Mouse (Mus musculus): ENCODE measurements around the gene Cdh26. TPM values are rescaled to one million over a fixed set of nuclear protein-coding genes. Genes with fewer than 3 reads are reported as not detected.
A peak's percentile ranks its signal among the peaks of the same experiment; 100 is the strongest.

Gene Cdh26
- polyA plus RNA-seq, 1 experiment from 2014 or later: 0.12 TPM

DNA sequence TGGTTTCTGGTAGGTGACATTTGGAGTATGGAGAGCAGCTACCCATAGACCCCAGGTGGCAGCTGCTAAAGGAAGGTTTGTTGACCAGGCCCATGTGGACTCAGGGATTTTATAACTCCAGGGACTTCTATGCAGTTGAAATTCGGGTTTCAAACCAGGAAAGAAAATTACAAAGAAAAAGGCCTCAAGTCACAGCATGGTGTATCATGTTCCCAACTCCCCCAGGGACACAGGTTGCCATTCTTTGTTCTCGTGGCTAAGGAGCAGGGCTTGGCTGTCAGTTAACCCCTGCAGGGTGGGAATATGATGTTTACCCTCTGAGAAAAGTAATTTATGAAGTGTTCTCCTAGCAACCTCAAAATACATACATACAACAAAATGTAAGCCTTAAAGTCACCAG lies 19.9 kb downstream of the Cdh26 start:
- WGBS: 14% methylated on average over 2 of the region's 2 CpGs
- H3K36me3 ChIP-seq: no peaks in the 10 kb centered on the region
- no peak overlapping the region for H3K4me2 ChIP-seq
- no peak overlapping the region for H3K4me3 ChIP-seq
- ATAC-seq (ENCODE audit: low FRiP score, low read depth): no peak
- H3K9me3 ChIP-seq: no peaks in the 10 kb centered on the region
- no peak overlapping the region for H3K9ac ChIP-seq
- peaks cover 12% of the 10 kb centered on the region for H3K4me1 ChIP-seq (replicated peaks)
- no peaks in the 10 kb centered on the region for H3K27me3 ChIP-seq
- H3K27ac ChIP-seq (replicated peaks): no peak overlapping the region

DNA sequence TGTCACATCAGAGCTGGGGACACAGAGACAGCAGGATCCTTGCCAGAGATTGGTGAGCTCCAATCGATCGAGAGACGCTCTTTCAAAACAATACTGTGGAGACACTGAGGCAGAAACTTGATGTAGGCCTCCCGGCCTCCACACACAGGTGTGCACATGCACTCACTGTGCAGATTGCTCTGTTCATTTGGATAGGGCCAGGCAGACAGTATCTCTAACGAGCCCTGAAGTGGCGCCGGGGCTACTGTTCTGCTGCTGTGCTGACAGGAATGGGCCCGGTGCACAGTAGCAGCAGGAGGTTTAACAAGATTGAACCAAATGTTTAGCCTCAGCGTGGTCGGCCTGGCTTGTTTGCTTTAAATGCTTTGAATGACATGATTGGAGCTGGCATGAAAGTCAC lies 20.6 kb downstream of the Cdh26 start:
- Histone ChIP-seq H3K27me3 (no peaks in the 10 kb centered on the region), H3K4me1 (replicated peaks) (peaks cover 16% of the 10 kb centered on the region), H3K9ac (no peak overlapping the region), H3K9me3 (no peaks in the 10 kb centered on the region), H3K27ac (replicated peaks) (no peak overlapping the region), H3K4me2 (no peak overlapping the region), H3K4me3 (no peak overlapping the region), H3K36me3 (no peaks in the 10 kb centered on the region)
- no peak for ATAC-seq (ENCODE audit: low FRiP score, low read depth)
- WGBS: 70% methylated on average over 10 of the region's 10 CpGs

DNA sequence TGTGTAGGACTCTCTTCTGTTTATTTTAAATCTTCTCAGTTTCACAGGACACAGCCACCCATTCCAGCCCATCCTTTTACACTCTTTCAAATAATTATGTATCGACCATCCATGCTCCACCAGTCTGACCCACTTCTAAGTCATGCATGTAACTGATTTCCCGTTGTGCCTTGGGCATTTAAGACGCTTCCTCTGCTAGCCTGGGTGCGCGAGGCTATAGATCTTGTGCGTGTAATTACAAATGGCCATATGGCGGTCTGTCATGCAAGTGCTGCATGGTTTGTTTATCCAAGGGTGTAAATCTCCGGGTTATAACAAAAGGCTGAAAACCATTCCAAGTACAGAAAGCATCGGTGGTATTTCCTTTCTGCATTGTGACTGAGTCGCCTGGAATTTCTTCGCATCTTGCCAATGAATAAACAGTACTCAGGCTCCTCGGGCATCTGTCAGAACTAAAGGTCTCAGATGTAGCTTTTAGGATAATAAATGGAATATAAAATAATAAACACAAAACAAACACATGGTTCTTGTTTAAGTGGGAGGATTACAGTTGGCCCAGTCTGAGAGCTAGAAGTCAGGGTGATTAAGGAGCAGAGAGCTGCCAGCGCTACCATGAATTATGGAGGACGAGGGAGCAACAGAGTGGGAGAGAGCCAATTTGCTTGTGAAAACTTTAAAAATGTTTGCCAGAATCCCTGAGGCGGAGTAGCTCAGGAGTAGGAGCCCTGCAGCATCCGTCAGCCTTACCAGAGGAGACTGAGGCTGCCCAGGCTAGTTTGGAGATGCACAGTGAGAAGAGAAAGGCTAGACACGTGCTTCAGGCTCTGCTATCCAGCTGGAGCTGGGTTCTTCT lies 24.6 kb downstream of the Cdh26 start:
- Histone ChIP-seq H3K9ac (no peak overlapping the region), H3K4me3 (no peak overlapping the region), H3K36me3 (no peaks in the 10 kb centered on the region), H3K27ac (replicated peaks) (peak overlapping the region; percentile 56), H3K9me3 (no peaks in the 10 kb centered on the region), H3K4me2 (peak overlapping the region; percentile 26), H3K4me1 (replicated peaks) (peaks cover 16% of the 10 kb centered on the region), H3K27me3 (no peaks in the 10 kb centered on the region)
- 23% methylated on average over 17 of the region's 17 CpGs for WGBS
- ATAC-seq (ENCODE audit: low FRiP score, low read depth): peak; percentile 84

DNA sequence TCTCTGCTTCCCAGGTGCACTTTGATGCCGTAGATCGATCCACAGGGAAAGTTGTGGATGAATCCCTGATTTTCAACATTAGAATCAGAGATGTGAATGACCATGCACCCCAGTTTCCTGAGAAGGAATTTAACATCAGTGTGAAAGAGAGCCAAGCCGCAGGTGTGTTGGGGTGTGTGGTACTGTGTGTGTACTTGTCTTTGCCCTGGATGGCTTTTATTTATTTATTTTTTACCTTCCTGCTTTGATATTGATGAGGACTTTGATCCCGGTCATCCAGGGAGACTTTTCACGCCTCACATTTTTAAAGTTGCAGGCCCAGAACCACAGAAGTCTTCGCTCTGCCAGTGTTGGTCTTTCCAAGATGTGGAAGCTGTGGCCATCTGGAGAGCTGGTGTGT lies 27.1 kb downstream of the Cdh26 start:
- WGBS: 95% methylated on average over 6 of the region's 6 CpGs
- Histone ChIP-seq H3K9me3 (no peaks in the 10 kb centered on the region), H3K27me3 (no peaks in the 10 kb centered on the region), H3K27ac (replicated peaks) (no peak overlapping the region), H3K9ac (no peak overlapping the region), H3K4me3 (no peak overlapping the region), H3K36me3 (no peaks in the 10 kb centered on the region), H3K4me2 (no peak overlapping the region), H3K4me1 (replicated peaks) (peaks cover 23% of the 10 kb centered on the region)
- no peak for ATAC-seq (ENCODE audit: low FRiP score, low read depth)

DNA sequence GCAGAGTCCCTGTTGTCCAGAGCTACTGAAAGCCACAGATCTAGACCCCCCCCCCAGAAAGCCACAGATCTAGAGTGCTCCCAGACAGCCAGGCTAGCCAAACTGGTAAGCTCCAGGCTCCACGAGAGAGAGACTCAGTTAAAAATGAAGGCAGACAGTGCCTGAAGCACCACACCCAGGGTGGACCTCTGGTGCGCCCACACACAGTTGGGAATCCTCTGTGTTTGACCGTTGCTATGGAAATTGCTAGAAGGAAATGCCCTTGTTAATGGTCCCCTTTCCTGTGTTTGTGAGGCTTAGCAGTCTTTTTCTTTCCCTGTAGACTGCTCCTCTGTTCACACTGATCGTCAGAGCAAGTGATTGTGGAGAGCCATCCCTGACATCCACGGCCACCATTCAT lies 30.0 kb downstream of the Cdh26 start:
- Histone ChIP-seq H3K27ac (replicated peaks) (no peak overlapping the region), H3K9ac (no peak overlapping the region), H3K36me3 (no peaks in the 10 kb centered on the region), H3K4me3 (no peak overlapping the region), H3K9me3 (no peaks in the 10 kb centered on the region), H3K4me2 (no peak overlapping the region), H3K4me1 (replicated peaks) (peaks cover 10% of the 10 kb centered on the region), H3K27me3 (no peaks in the 10 kb centered on the region)
- ATAC-seq (ENCODE audit: low FRiP score, low read depth): no peak
- WGBS: 63% methylated on average over 5 of the region's 5 CpGs

DNA sequence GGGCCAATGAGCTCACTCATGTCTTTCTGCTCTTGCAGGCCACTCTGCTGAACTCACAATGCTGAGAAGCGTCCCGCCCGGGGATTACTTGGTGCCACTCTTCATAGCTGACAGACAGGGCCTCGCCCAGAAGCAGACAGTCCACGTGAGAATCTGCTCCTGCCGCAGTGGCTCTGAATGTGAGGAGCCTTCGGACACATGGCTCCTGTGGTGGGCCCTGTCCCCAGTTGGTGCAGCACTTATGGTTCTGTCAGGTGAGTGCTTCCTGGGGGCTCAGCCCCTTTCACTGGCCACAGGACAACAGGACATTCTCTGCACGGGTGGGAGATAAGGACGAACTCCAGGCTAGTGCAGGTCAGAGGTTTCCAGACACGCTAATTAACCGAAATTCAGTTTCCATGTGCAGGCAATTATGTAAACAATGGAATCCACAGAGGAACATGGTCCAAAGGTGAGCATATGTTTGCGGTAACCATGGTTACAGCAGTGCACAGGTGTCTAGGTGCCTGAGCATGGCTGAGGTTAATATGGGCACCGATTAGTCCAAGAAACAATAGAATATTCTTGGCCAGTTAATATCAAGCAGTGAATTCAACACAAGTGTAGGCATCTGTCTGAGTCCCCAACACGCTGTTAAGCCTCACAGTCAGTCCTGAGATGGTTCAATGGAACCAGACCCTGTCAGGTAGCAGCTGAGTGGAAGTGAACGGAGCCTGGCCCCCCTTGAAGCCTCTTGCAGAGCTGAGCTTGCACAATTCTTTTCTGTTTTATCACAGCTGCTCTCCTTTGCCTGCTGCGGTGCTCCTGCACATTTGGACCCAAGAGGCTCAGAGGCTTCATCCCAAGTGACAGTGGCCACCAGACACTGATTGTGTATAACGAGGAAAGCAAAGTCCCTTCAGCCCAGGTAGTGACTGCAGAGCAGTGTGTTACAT lies 41.5 kb downstream of the Cdh26 start:
- peak; percentile 38; the same call in 1 of the 2 replicates for ATAC-seq (ENCODE audit: low FRiP score, low read depth)
- 78% methylated on average over 17 of the region's 17 CpGs for WGBS

DNA sequence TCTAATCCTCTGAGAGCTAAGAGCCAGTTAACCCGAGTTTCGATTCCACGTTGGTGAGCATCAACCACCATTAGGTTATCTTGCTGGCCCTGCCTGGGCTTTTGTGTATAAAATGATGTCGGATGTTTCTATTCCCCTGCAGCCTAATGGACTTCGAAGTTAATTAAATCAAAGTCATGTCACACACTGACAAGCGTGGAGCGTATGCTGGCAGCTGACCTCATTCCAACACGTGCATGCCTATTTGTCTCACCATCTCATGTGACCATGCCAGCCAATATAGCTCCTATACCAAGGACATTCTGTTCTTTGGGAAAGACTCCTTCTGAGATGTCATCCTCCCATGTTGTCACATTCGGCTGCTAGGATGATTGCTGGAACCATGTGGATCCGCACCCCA lies 43.6 kb downstream of the Cdh26 start:
- 63% methylated on average over 10 of the region's 10 CpGs for WGBS
- ATAC-seq (ENCODE audit: low FRiP score, low read depth): no peak
- no peaks in the 10 kb centered on the region for H3K27me3 ChIP-seq
- H3K4me2 ChIP-seq: no peak overlapping the region
- no peaks in the 10 kb centered on the region for H3K36me3 ChIP-seq
- no peak overlapping the region for H3K27ac ChIP-seq (replicated peaks)
- H3K9me3 ChIP-seq: no peaks in the 10 kb centered on the region
- H3K9ac ChIP-seq: no peak overlapping the region
- no peaks in the 10 kb centered on the region; the same call in 1 of the 2 replicates for H3K4me1 ChIP-seq (replicated peaks)
- H3K4me3 ChIP-seq: no peak overlapping the region

More for the DNA sequence above, 41.5 kb downstream of the Cdh26 start:
- Histone ChIP-seq H3K9me3 (no peaks in the 10 kb centered on the region), H3K4me3 (no peak overlapping the region), H3K4me2 (no peak overlapping the region), H3K36me3 (no peaks in the 10 kb centered on the region), H3K9ac (no peak overlapping the region), H3K4me1 (replicated peaks) (peaks cover 4% of the 10 kb centered on the region; the same call in 1 of the 2 replicates), H3K27ac (replicated peaks) (no peak overlapping the region), H3K27me3 (no peaks in the 10 kb centered on the region)

DNA sequence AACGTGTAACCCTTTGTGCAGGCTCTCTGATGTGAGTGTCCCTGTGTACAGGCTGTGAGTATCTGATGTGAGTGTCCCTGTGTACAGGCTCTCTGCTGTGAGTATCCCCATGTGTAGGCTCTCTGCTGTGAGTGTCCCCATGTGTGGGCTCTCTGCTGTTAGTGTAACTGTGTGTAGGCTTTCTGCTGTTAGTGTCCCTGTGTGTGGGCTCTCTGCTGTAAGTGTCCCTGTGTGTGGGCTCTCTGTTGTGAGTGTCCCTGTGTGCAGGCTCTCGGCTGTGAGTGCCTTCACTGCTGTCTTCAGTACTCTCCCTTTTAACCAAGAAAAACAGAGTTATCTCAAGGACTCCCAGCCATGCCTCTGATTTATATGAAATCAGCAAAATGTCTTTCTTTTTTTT lies 46.9 kb downstream of the Cdh26 start:
- Histone ChIP-seq H3K9ac (no peak overlapping the region), H3K27ac (replicated peaks) (no peak overlapping the region), H3K36me3 (no peaks in the 10 kb centered on the region), H3K4me1 (replicated peaks) (no peaks in the 10 kb centered on the region; the same call in 1 of the 2 replicates), H3K9me3 (no peaks in the 10 kb centered on the region), H3K27me3 (no peaks in the 10 kb centered on the region), H3K4me3 (no peak overlapping the region), H3K4me2 (no peak overlapping the region)
- ATAC-seq (ENCODE audit: low FRiP score, low read depth): no peak
- WGBS: 61% methylated on average over 2 of the region's 2 CpGs

DNA sequence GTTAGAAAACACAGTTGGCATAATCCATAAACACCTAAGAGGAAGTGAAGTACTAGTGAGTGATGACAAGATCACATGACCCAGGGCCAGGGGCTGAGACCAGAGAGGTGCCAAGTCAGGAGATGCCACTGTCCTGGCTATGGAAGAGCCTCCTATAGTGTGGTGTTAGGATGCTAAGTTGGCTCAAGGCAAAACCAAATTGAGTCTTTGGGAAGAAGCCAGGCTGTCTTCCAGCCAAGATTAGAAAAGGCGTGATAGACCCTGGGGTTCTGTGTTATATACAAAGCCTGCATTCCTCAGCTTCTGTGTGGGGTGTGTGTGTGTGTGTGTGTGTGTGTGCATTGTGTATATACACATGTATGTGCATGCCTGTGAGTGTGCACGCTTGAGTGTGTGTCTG lies 48.7 kb downstream of the Cdh26 start:
- 80% methylated on average over 2 of the region's 2 CpGs for WGBS

DNA sequence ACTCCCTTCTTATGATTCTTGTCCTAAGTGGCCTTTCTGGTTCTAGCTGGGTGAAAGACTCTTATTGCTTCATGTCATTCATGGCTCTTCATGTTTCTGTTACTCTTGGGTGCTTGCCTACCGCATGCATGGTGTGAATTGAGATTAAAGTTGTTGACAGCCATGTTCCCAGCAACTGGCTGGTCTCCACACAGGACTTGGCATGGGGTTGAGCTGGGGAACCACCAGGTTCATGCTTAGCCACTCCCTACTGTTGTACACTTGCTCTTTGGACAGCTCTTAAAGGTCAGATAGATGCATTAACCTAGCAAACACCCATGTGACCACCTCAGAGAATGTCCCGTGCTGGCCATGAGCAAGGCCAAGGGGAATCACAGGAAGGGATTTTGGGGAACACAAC lies 50.6 kb downstream of the Cdh26 start:
- H3K4me1 ChIP-seq (replicated peaks): no peaks in the 10 kb centered on the region
- H3K9me3 ChIP-seq: no peaks in the 10 kb centered on the region
- H3K4me3 ChIP-seq: no peak overlapping the region
- no peaks in the 10 kb centered on the region for H3K36me3 ChIP-seq
- no peaks in the 10 kb centered on the region for H3K27me3 ChIP-seq
- ATAC-seq (ENCODE audit: low FRiP score, low read depth): no peak
- WGBS: 88% methylated on average over 2 of the region's 2 CpGs
- no peak overlapping the region for H3K27ac ChIP-seq (replicated peaks)
- H3K4me2 ChIP-seq: no peak overlapping the region
- H3K9ac ChIP-seq: no peak overlapping the region

More for the DNA sequence above, 48.7 kb downstream of the Cdh26 start:
- no peak overlapping the region for H3K9ac ChIP-seq
- H3K27me3 ChIP-seq: no peaks in the 10 kb centered on the region
- no peak overlapping the region for H3K4me3 ChIP-seq
- H3K4me1 ChIP-seq (replicated peaks): no peaks in the 10 kb centered on the region
- no peaks in the 10 kb centered on the region for H3K9me3 ChIP-seq
- H3K4me2 ChIP-seq: no peak overlapping the region
- H3K36me3 ChIP-seq: no peaks in the 10 kb centered on the region
- no peak overlapping the region for H3K27ac ChIP-seq (replicated peaks)
- ATAC-seq (ENCODE audit: low FRiP score, low read depth): no peak

DNA sequence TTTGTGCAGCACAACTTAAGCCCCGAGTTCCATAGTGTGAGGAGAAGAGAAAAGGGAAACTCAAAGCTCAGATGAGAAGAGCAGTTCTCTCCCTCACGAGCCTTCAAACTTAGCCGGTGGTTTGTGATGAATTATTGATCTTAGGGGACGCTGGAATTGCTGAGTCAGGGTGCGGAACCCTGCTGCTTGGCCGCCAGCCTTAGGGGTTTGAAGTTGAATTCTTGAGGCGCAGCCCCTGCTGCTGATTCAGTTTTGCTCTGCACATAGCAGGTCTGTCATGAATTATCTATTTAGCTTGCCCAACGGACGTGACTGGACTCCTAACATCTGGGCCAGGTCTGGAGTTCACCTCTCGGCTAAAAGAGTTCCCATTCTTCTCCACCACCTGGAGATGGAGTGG lies 53.1 kb downstream of the Cdh26 start:
- H3K27ac ChIP-seq (replicated peaks): no peak overlapping the region
- no peaks in the 10 kb centered on the region for H3K4me1 ChIP-seq (replicated peaks)
- no peak for ATAC-seq (ENCODE audit: low FRiP score, low read depth)
- no peaks in the 10 kb centered on the region for H3K9me3 ChIP-seq
- no peaks in the 10 kb centered on the region for H3K36me3 ChIP-seq
- WGBS: 50% methylated on average over 10 of the region's 10 CpGs
- H3K4me3 ChIP-seq: no peak overlapping the region
- no peaks in the 10 kb centered on the region for H3K27me3 ChIP-seq
- no peak overlapping the region for H3K4me2 ChIP-seq
- H3K9ac ChIP-seq: no peak overlapping the region

DNA sequence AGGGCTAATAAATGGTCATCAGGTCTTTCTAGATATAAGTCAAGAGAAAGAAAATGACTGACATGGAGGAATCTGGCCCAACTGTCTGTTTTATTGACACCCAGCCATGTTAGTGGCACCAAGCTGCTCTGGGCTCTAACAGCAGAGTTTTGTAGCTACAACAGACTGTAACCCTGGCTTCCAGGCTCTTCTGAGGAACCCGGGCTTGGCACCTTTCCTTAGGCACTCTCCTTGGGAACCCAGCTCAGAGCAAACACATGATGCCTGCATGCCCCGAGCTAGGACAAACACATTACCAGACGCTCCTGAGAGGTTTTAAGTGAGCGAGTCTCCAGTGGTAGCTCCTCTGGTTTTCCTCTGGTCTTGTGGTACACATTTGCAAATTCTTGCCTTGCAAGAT lies 57.9 kb downstream of the Cdh26 start:
- Histone ChIP-seq H3K27me3 (no peaks in the 10 kb centered on the region), H3K4me1 (replicated peaks) (no peaks in the 10 kb centered on the region), H3K9ac (no peak overlapping the region), H3K4me2 (no peak overlapping the region), H3K27ac (replicated peaks) (no peak overlapping the region), H3K36me3 (no peaks in the 10 kb centered on the region), H3K4me3 (no peak overlapping the region), H3K9me3 (no peaks in the 10 kb centered on the region)
- no peak for ATAC-seq (ENCODE audit: low FRiP score, low read depth)
- 75% methylated on average over 4 of the region's 4 CpGs for WGBS
